Mouse (Mus musculus) forelimb bud, embryonic 11.5 days (tissue): ENCODE data around the gene Lmntd1.
"Not testable (repeated sequence)": the region's sequence is repeated elsewhere in the genome, so short reads cannot be mapped to it uniquely, and the experiment has no call there.

Experiments
- DNase-seq: peaks from one replicate; pipeline ENCODE4 v3.0.0-alpha.2; 2012; ENCODE audit warnings: low read depth, low spot score

The Lmntd1 gene

GRCm38 (mm10) chr6:145344719-145345118 lies 269.4 kb downstream of the Lmntd1 start:
- no peak for DNase-seq

- no peak for DNase-seq
Observed at GRCm38 (mm10) chr6:145343457-145343856, 270.7 kb downstream of the Lmntd1 start.

- DNase-seq: no peak
Observed at GRCm38 (mm10) chr6:145342836-145343235, 271.3 kb downstream of the Lmntd1 start.

GRCm38 (mm10) chr6:145341301-145342193 lies 272.6 kb downstream of the Lmntd1 start:
- DNase-seq: peak; percentile 87

- DNase-seq: peak; percentile 95
Observed at GRCm38 (mm10) chr6:145340657-145341146, 273.4 kb downstream of the Lmntd1 start.

- peak; percentile 37 for DNase-seq
Observed at GRCm38 (mm10) chr6:145339956-145340656, 274.0 kb downstream of the Lmntd1 start.

- DNase-seq: no peak
Observed at GRCm38 (mm10) chr6:145338571-145339294, 275.4 kb downstream of the Lmntd1 start.

- DNase-seq: not testable (repeated sequence)
Observed at GRCm38 (mm10) chr6:145337521-145337920, 276.6 kb downstream of the Lmntd1 start.

GRCm38 (mm10) chr6:145335876-145336768 lies 278.0 kb downstream of the Lmntd1 start:
- DNase-seq: no peak

GRCm38 (mm10) chr6:145334211-145334610 lies 279.9 kb downstream of the Lmntd1 start:
- no peak for DNase-seq

- DNase-seq: no peak
Observed at GRCm38 (mm10) chr6:145326141-145326806, 287.8 kb downstream of the Lmntd1 start.

GRCm38 (mm10) chr6:145325095-145325494 lies 289.0 kb downstream of the Lmntd1 start:
- DNase-seq: no peak

GRCm38 (mm10) chr6:145324470-145324869 lies 289.6 kb downstream of the Lmntd1 start:
- no peak for DNase-seq

- no peak for DNase-seq
Observed at GRCm38 (mm10) chr6:145322246-145322645, 291.9 kb downstream of the Lmntd1 start.

- peak; percentile 25 for DNase-seq
Observed at GRCm38 (mm10) chr6:145320156-145320555, 294.0 kb downstream of the Lmntd1 start.
